Mouse (Mus musculus) spleen, adult 12 weeks (tissue): ENCODE data around the gene Psme4.
A peak's percentile ranks its signal among the peaks of the same experiment; 100 is the strongest.
"Not testable (repeated sequence)": the region's sequence is repeated elsewhere in the genome, so short reads cannot be mapped to it uniquely, and the experiment has no call there.

Experiments used
- DNase-seq: peaks from one replicate; pipeline ENCODE4 v3.0.0; 2022; ENCODE audit warnings: low spot score

The Psme4 gene

GRCm38 (mm10) chr11:30771267-30771903 lies at the start of gene Psme4:
Psme4 (plus strand) TSS chr11:30771726.
- DNase-seq, result peak; percentile 89

GRCm38 (mm10) chr11:30723438-30723837 lies 48.1 kb upstream of the Psme4 start:
- no peak for DNase-seq

- DNase-seq, result no peak
Measured at GRCm38 (mm10) chr11:30730721-30731120, 40.8 kb upstream of the Psme4 start.

- DNase-seq, result no peak
Measured at GRCm38 (mm10) chr11:30733376-30733775, 38.1 kb upstream of the Psme4 start.

- DNase-seq, result no peak
Measured at GRCm38 (mm10) chr11:30743991-30744390, 27.5 kb upstream of the Psme4 start.

GRCm38 (mm10) chr11:30748938-30749337 lies 22.6 kb upstream of the Psme4 start:
- no peak for DNase-seq

- DNase-seq, result no peak
Measured at GRCm38 (mm10) chr11:30749587-30749986, 21.9 kb upstream of the Psme4 start.

- DNase-seq, result no peak
Measured at GRCm38 (mm10) chr11:30750039-30750823, 21.3 kb upstream of the Psme4 start.

- no peak for DNase-seq
Measured at GRCm38 (mm10) chr11:30752956-30753355, 18.6 kb upstream of the Psme4 start.

- not testable (repeated sequence) for DNase-seq
Measured at GRCm38 (mm10) chr11:30754486-30754854, 17.1 kb upstream of the Psme4 start.

GRCm38 (mm10) chr11:30754855-30755530 lies 16.5 kb upstream of the Psme4 start:
- no peak for DNase-seq

- no peak for DNase-seq
Measured at GRCm38 (mm10) chr11:30761381-30761780, 10.1 kb upstream of the Psme4 start.

- DNase-seq, result no peak
Measured at GRCm38 (mm10) chr11:30761891-30762290, 9.6 kb upstream of the Psme4 start.

GRCm38 (mm10) chr11:30765076-30765475 lies 6.5 kb upstream of the Psme4 start:
- DNase-seq, result no peak

- DNase-seq, result no peak
Measured at GRCm38 (mm10) chr11:30770817-30771216, 709 bp upstream of the Psme4 start.

- peak; percentile 58 for DNase-seq
Measured at GRCm38 (mm10) chr11:30771904-30772581, 517 bp downstream of the Psme4 start.

- no peak for DNase-seq
Measured at GRCm38 (mm10) chr11:30772777-30773417, 1.4 kb downstream of the Psme4 start.

GRCm38 (mm10) chr11:30774638-30775037 lies 3.1 kb downstream of the Psme4 start:
- DNase-seq, result no peak

GRCm38 (mm10) chr11:30777498-30777897 lies 6.0 kb downstream of the Psme4 start:
- DNase-seq, result no peak

GRCm38 (mm10) chr11:30780893-30781292 lies 9.4 kb downstream of the Psme4 start:
- no peak for DNase-seq

GRCm38 (mm10) chr11:30781612-30782011 lies 10.1 kb downstream of the Psme4 start:
- DNase-seq, result no peak

GRCm38 (mm10) chr11:30785497-30785896 lies 14.0 kb downstream of the Psme4 start:
- no peak for DNase-seq
